Mouse (Mus musculus): ENCODE data around the gene Gm45717.

DNA sequence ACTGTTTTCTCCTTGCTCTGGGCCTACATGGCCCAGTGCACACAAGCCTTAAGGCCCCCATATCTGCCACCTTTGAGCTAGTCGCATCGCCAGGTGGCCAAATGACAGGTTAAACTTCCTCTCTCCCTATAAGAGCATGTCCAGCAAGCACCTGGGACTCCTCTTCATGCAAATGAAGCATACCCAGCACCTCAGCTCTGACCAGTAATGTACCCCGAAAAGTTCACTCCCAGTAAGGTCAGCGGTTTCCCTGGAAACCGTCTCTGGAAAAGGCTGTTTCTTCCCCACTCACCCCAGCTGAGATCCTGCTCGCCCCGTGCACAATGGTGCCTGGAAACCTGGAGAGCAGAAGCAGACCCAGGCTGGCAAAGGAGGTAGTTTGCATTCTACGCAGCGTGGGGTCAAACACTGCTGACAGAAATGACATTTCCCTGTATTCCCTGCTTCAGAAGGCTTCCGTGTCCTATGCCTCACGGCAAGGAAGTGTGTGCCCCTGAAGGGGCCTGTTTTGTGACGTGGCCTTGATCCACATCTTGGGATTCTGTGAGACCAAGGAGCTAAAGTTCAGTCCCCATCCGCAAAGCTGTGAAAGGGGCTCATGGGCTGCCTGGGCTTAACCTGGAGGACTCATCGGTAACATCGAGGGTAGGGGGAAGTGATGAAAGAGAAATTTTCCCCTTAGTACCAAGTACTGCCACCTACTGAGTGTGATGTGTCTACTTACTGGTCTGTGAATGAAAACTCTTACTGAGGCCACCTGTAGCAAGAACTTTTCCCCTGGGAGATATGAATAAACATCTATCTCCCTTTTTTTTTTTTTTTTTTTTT is 45.4 kb upstream of the Gm45717 start:
- TF ChIP-seq JUND (IDR thresholded peaks at IDR 0.05; ENCODE audit: low read depth, low read length) (no peak), E2F4 (IDR thresholded peaks at IDR 0.05; ENCODE audit: borderline replicate concordance, low read depth, low read length) (no peak), POLR2AphosphoS5 (IDR thresholded peaks at IDR 0.05; ENCODE audit: borderline replicate concordance, low read depth, low read length) (no peak), SIN3A (IDR thresholded peaks at IDR 0.05; ENCODE audit: low read length) (no peak), RAD21 (IDR thresholded peaks at IDR 0.05; ENCODE audit: low read depth, low read length) (no peak), ZC3H11A (IDR thresholded peaks at IDR 0.05; ENCODE audit: low read depth, low read length) (no peak), CTCF (IDR thresholded peaks at IDR 0.05 in 2 of 3, conservative IDR thresholded peaks at IDR 0.05 in 1 of 3; ENCODE audit: control insufficient read depth in 1 of 3, insufficient read depth in 1 of 3, low read depth in 2 of 3, low read length in 3 of 3, poor library complexity in 1 of 3, severe bottlenecking in 1 of 3) (no peak), POLR2A (IDR thresholded peaks at IDR 0.05; ENCODE audit: control insufficient read depth in 1 of 2, insufficient read depth in 1 of 2, low read depth in 1 of 2, low read length in 2 of 2, poor library complexity in 1 of 2) (no peak), CHD1 (IDR thresholded peaks at IDR 0.05; ENCODE audit: low read depth, low read length) (no peak), RCOR1 (IDR thresholded peaks at IDR 0.05; ENCODE audit: low read depth, low read length) (no peak), USF2 (IDR thresholded peaks at IDR 0.05; ENCODE audit: borderline replicate concordance in 1 of 2, insufficient read depth in 1 of 2, low read depth in 1 of 2, low read length in 2 of 2) (no peak), EP300 (IDR thresholded peaks at IDR 0.05; ENCODE audit: low read depth in 1 of 2, low read length in 2 of 2) (no peak)
